Mouse (Mus musculus): Measurements from ENCODE around the gene Tcte1. TPM values are rescaled to one million over a fixed set of nuclear protein-coding genes. Genes with fewer than 3 reads are reported as not detected.

Tcte1 gene
- polyA plus RNA-seq, 1 experiment from 2014 or later: 2.0 TPM

DNA sequence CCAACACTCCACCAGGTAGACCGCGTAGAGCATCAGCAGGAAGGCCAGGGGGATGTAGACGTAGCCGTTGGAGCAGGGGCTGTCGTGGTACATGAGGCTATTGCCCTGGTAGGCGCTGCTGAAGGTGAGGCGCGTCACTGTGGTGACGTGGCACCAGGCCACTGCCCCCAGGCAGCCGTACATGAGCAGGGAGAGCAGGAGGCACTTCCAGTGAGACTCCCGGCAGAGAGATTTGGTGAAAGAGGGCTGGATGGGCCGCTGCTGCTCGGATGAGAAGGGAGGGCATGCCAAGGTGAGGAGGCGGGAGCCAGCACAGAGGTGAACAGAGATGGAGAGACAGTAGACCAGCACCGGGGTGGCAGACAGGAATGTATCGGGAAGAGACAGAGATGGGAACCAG, 23.7 kb downstream of the Tcte1 start:
- no peaks in the 10 kb centered on the region for H3K9me3 ChIP-seq (ENCODE audit: control insufficient read depth, low read length)
- DNase-seq (ENCODE audit: low spot score) (no peak), ATAC-seq (ENCODE audit: low FRiP score) (no peak)
- no peak overlapping the region for H3K9ac ChIP-seq (ENCODE audit: low read depth, low read length)
- no peak overlapping the region for H3K4me3 ChIP-seq (ENCODE audit: low read depth, low read length)
- H3K36me3 ChIP-seq (ENCODE audit: control insufficient read depth, insufficient read depth, low read length): no peaks in the 10 kb centered on the region
- 65% methylated on average over 16 of the region's 16 CpGs for WGBS
- H3K4me2 ChIP-seq (replicated peaks; ENCODE audit: low read depth, low read length): no peak overlapping the region
- peaks cover 22% of the 10 kb centered on the region for H3K4me1 ChIP-seq (replicated peaks; ENCODE audit: control insufficient read depth, insufficient read depth, low read length)
- H3K27ac ChIP-seq (ENCODE audit: low read depth, low read length): no peak overlapping the region
- H3K27me3 ChIP-seq (ENCODE audit: control insufficient read depth, insufficient read depth, low read length): peaks cover 51% of the 10 kb centered on the region

DNA sequence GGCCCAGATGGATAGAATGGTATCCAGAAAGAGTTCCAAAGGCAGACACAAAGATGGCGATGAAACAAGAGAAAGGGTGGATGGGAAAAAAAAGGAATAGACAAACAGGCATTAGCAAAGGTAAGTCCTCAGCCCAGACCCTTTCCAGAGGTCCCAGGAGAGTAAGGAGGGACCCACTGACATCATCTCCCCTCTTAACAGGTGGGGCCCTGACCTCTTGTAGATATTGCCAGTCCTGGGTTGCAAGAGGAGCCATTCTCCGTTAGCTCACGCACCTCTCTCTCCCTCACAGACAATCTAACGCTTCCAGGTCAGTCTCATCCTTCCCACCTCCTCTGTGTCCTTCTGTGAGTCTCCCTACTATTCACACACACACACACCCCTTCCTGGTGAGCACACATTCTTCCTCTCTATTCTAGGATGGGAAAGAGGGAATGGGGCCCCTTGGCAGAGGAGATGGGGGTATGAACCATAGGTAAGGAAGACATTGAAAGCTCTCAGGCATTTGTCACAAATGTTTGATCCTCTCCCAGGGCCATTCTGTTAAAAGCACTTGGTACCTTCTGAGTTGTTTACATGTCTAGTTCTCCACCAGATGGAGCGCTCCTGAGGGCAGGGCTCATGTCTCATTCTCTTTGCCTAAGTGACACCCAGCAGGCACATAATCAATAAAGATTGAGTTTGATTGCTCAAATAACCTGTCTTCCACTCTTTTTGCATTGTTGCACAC, 24.4 kb downstream of the Tcte1 start:
- DNase-seq (ENCODE audit: low spot score) (no peak), ATAC-seq (ENCODE audit: low FRiP score) (no peak)
- Histone ChIP-seq H3K9ac (ENCODE audit: low read depth, low read length) (no peak overlapping the region), H3K4me3 (ENCODE audit: low read depth, low read length) (no peak overlapping the region), H3K27me3 (ENCODE audit: control insufficient read depth, insufficient read depth, low read length) (peaks cover 51% of the 10 kb centered on the region), H3K36me3 (ENCODE audit: control insufficient read depth, insufficient read depth, low read length) (no peaks in the 10 kb centered on the region), H3K4me2 (replicated peaks; ENCODE audit: low read depth, low read length) (no peak overlapping the region), H3K9me3 (ENCODE audit: control insufficient read depth, low read length) (no peaks in the 10 kb centered on the region), H3K4me1 (replicated peaks; ENCODE audit: control insufficient read depth, insufficient read depth, low read length) (peaks cover 22% of the 10 kb centered on the region), H3K27ac (ENCODE audit: low read depth, low read length) (no peak overlapping the region)
- WGBS: 77% methylated on average over 5 of the region's 5 CpGs

DNA sequence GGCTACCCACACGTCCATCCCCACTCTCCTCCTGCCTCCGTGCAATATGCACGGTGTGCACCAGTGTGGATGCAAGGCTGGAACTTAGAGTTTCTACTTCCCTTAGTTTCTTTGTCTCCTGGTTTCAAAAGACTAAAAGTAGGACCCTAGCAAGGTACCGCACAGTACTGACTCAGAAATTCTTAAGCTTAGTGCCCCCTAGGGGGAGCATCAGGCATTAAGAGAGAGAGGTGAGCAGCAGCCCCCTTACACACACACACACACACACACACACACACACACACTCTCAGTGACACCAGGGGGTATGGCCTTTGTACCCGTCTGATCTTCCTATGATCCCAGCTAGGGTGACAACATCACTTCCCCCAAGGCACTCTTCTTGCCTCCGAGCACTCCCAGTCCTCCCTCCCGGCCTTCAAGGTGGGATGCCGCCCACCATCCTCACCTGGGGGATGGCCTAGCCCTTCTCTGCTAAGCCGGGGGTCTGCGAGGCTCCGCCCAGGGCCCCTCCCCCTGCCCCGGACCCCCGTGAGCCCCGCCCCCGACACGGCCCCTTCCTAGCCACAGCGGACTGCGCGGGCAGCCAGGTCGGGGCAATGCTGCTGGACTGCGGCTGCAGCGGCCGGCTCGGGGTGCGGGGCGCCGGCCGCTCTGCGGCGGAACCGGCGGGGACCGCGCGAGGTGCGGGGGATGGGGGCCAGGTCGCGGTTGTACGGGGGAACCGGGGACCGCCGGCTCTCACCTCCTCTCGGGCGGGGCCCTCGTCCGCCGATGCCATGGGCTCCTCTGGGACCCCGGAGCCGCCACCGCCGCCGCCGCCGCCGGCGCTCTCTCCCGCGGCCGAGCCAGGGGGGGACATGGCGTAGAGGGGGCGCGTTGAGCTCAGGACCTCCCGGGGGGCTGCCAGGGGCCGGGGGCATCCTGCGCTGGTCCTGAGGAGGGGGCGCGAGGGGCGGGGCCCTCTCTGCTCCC, 25.6 kb downstream of the Tcte1 start:
- Histone ChIP-seq H3K36me3 (ENCODE audit: control insufficient read depth, insufficient read depth, low read length) (no peaks in the 10 kb centered on the region), H3K4me3 (ENCODE audit: low read depth, low read length) (peak overlapping the region; percentile 89), H3K9me3 (ENCODE audit: control insufficient read depth, low read length) (no peaks in the 10 kb centered on the region), H3K4me1 (replicated peaks; ENCODE audit: control insufficient read depth, insufficient read depth, low read length) (peaks cover 19% of the 10 kb centered on the region), H3K9ac (ENCODE audit: low read depth, low read length) (peak overlapping the region; percentile 96), H3K4me2 (replicated peaks; ENCODE audit: low read depth, low read length) (peak overlapping the region; percentile 83), H3K27ac (ENCODE audit: low read depth, low read length) (peak overlapping the region; percentile 93), H3K27me3 (ENCODE audit: control insufficient read depth, insufficient read depth, low read length) (peaks cover 43% of the 10 kb centered on the region)
- ATAC-seq (ENCODE audit: low FRiP score): peak; percentile 65
- peak; percentile 75 for DNase-seq (ENCODE audit: low spot score)
- WGBS: 4% methylated on average over 13 of the region's 68 CpGs

DNA sequence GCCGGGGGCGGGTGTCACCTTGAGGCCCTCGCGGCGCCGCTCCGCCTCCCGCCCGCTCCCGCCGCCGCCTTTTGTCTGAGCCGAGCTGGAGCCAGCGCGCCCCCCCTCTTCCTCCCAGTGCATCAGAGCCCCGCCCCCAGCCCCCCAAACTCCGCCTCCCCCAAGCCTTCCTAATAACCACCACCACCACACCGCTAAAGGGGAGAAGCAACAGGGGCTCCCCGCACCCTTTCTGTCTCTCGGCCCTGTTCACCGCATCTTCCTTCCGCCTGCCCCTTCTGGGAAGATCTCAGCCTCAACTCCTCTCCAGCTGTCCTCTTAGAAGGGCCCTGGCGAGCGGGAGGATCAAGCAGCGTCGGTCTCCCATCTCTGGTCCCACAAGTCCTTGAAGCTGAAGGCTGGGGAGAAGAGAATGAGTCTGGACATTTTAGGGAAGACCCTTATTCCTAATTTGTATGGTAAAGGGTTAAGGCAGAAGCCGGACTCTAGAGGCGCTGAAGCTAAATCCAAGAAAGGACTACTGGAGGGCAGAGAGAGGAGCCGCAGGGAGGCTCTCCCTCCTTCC, 26.5 kb downstream of the Tcte1 start, which contains the start of gene Tmem151b:
Gene Tmem151b, minus strand, starts transcription at position 61 of the 565 bp plus-strand sequence.
- peak; percentile 78 for DNase-seq (ENCODE audit: low spot score)
- peak within 1 kb of the TSS; percentile 93 for H3K27ac ChIP-seq (ENCODE audit: low read depth, low read length)

DNA sequence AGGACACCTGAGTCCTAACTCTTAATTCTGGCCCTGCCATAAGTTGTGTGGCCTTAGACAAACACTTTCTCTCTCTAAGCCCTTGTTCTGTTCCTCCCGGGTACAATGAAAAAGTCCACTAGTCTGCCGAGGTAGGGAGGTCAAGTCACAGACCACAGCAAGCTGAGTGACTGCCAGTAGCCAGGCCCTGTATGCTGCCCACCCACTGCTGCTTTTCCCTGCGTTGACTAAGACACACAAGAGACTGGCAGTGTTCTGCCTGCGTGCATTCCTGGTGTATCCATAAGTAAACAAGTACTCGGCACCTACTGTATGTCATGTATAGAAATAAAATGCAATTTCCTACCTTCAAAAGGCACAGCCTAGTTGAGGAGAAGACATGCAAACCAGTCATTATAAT, 27.0 kb downstream of the Tcte1 start:
- Histone ChIP-seq H3K4me1 (replicated peaks; ENCODE audit: control insufficient read depth, insufficient read depth, low read length) (peaks cover 7% of the 10 kb centered on the region), H3K4me3 (ENCODE audit: low read depth, low read length) (peak overlapping the region; percentile 89), H3K9me3 (ENCODE audit: control insufficient read depth, low read length) (no peaks in the 10 kb centered on the region), H3K27me3 (ENCODE audit: control insufficient read depth, insufficient read depth, low read length) (peaks cover 28% of the 10 kb centered on the region), H3K9ac (ENCODE audit: low read depth, low read length) (peak overlapping the region; percentile 96; the same call in 1 of the 2 replicates), H3K4me2 (replicated peaks; ENCODE audit: low read depth, low read length) (peak overlapping the region; percentile 83), H3K36me3 (ENCODE audit: control insufficient read depth, insufficient read depth, low read length) (no peaks in the 10 kb centered on the region), H3K27ac (ENCODE audit: low read depth, low read length) (0 out of 2 replicates have a peak overlapping the region, but pooled peaks have one; percentile 93)
- no peak for ATAC-seq (ENCODE audit: low FRiP score)
- WGBS: 35% methylated on average over 5 of the region's 5 CpGs
- no peak for DNase-seq (ENCODE audit: low spot score)

More for the DNA sequence above, 26.5 kb downstream of the Tcte1 start, which contains the start of gene Tmem151b:
- Histone ChIP-seq H3K27me3 (ENCODE audit: control insufficient read depth, insufficient read depth, low read length) (peaks cover 34% of the 10 kb centered on the region), H3K4me2 (replicated peaks; ENCODE audit: low read depth, low read length) (peak within 1 kb of the TSS; percentile 83), H3K9me3 (ENCODE audit: control insufficient read depth, low read length) (no peaks in the 10 kb centered on the region), H3K36me3 (ENCODE audit: control insufficient read depth, insufficient read depth, low read length) (no peaks in the 10 kb centered on the region), H3K4me1 (replicated peaks; ENCODE audit: control insufficient read depth, insufficient read depth, low read length) (peaks cover 13% of the 10 kb centered on the region), H3K4me3 (ENCODE audit: low read depth, low read length) (peak within 1 kb of the TSS; percentile 89), H3K9ac (ENCODE audit: low read depth, low read length) (peak within 1 kb of the TSS; percentile 96)
- peak; percentile 39 for ATAC-seq (ENCODE audit: low FRiP score)
- 0% methylated on average over 17 of the region's 29 CpGs for WGBS

DNA sequence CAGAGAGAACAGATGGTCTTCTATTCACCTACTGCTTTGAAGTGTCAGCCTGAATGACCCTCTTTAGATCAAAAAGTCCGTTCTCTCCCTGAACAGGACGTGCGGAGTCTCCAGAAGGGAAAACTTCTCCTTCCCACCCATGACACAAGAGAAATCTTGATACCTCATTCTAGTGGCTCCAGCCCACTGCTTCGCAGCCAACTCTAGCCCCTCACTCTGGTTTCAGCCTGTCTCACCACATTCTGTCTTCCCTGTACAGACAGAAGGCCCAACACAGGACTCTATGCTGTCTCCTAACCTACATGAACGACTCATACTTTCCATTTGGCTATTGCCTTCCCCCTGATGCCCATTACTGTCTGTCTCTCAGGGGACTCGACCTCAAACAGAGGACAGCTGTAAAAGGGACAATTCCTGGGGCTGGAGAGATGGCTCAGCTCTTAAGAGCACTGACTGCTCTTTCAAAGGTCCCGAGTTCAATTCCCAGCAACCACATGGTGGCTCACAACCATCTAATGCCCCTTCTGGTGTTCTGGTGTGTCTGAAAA, 28.1 kb downstream of the Tcte1 start:
- WGBS: 57% methylated on average over 7 of the region's 7 CpGs
- H3K9me3 ChIP-seq (ENCODE audit: control insufficient read depth, low read length): no peaks in the 10 kb centered on the region
- peaks cover 18% of the 10 kb centered on the region for H3K27me3 ChIP-seq (ENCODE audit: control insufficient read depth, insufficient read depth, low read length)
- H3K36me3 ChIP-seq (ENCODE audit: control insufficient read depth, insufficient read depth, low read length): no peaks in the 10 kb centered on the region
- no peak overlapping the region for H3K27ac ChIP-seq (ENCODE audit: low read depth, low read length)
- no peak overlapping the region for H3K4me2 ChIP-seq (replicated peaks; ENCODE audit: low read depth, low read length)
- peaks cover 3% of the 10 kb centered on the region; the same call in 1 of the 2 replicates for H3K4me1 ChIP-seq (replicated peaks; ENCODE audit: control insufficient read depth, insufficient read depth, low read length)
- ATAC-seq (ENCODE audit: low FRiP score) (no peak), DNase-seq (ENCODE audit: low spot score) (no peak)
- H3K9ac ChIP-seq (ENCODE audit: low read depth, low read length): no peak overlapping the region
- H3K4me3 ChIP-seq (ENCODE audit: low read depth, low read length): no peak overlapping the region

DNA sequence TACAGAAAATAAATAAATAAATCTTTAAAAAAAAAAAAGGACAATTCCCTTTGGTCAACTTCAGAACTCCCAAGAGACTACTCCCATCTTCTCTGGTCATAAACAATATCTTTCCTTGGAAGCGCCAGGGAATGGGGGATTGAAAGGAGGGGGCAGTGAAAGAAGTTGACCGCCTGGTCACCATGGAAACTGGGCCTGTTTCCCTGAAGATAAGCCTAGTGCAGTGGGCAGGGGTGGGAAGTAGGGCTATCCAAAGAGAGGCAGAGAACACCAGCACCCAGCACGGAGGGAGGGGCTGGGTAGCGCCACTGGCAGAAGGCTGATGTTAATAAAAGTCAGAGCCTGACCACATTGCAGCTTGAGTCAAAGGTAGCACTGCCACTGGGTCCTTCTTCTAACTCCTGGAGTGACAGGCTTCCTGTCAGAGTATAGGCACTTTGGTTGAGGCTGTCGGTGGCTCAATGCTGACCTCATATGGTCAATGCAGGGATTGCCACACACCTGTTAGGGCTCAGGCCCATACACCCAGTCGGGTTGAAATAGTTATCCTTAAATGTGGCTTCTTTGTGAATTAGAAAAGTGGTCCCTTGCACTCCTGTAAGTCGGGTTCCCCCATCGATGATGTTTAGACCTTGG, 28.7 kb downstream of the Tcte1 start:
- Histone ChIP-seq H3K9me3 (ENCODE audit: control insufficient read depth, low read length) (no peaks in the 10 kb centered on the region), H3K27ac (ENCODE audit: low read depth, low read length) (no peak overlapping the region), H3K9ac (ENCODE audit: low read depth, low read length) (no peak overlapping the region), H3K27me3 (ENCODE audit: control insufficient read depth, insufficient read depth, low read length) (peaks cover 13% of the 10 kb centered on the region), H3K4me1 (replicated peaks; ENCODE audit: control insufficient read depth, insufficient read depth, low read length) (peaks cover 3% of the 10 kb centered on the region; the same call in 1 of the 2 replicates), H3K4me2 (replicated peaks; ENCODE audit: low read depth, low read length) (0 out of 2 replicates have a peak overlapping the region, but pooled peaks have one; percentile 5), H3K36me3 (ENCODE audit: control insufficient read depth, insufficient read depth, low read length) (no peaks in the 10 kb centered on the region), H3K4me3 (ENCODE audit: low read depth, low read length) (no peak overlapping the region)
- ATAC-seq (ENCODE audit: low FRiP score): no peak
- 6% methylated on average over 8 of the region's 8 CpGs for WGBS
- peak; percentile 85 for DNase-seq (ENCODE audit: low spot score)

DNA sequence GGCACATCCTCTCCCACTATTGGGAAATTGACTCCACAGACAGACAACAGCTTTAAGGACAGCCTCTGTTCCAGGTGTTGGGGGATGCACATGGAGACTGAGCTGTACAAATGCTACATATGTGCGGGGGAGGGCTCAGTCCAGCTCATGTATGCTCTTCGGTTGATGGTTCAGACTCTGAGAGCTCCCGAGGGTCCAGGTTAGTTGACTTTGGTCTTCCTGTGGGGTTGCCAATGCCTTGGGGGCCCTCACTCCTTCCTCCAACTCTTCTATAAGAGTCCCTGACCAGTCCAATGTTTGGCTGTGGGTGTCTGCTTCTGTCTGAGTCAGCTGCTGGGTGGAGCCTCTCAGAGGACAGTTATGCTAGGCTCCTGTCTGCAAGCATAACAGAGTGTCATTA, 29.8 kb downstream of the Tcte1 start:
- Histone ChIP-seq H3K9me3 (ENCODE audit: control insufficient read depth, low read length) (no peaks in the 10 kb centered on the region), H3K27me3 (ENCODE audit: control insufficient read depth, insufficient read depth, low read length) (peaks cover 3% of the 10 kb centered on the region; the same call in 1 of the 2 replicates), H3K9ac (ENCODE audit: low read depth, low read length) (no peak overlapping the region), H3K4me1 (replicated peaks; ENCODE audit: control insufficient read depth, insufficient read depth, low read length) (0 out of 2 replicates have a peak, but pooled peaks cover 3% of the 10 kb centered on the region), H3K36me3 (ENCODE audit: control insufficient read depth, insufficient read depth, low read length) (no peaks in the 10 kb centered on the region), H3K27ac (ENCODE audit: low read depth, low read length) (no peak overlapping the region), H3K4me3 (ENCODE audit: low read depth, low read length) (no peak overlapping the region), H3K4me2 (replicated peaks; ENCODE audit: low read depth, low read length) (no peak overlapping the region)
- WGBS: 91% methylated on average over 3 of the region's 3 CpGs
- ATAC-seq (ENCODE audit: low FRiP score) (no peak), DNase-seq (ENCODE audit: low spot score) (no peak)
